Mouse (Mus musculus) mesoderm, embryonic 11.5 days (tissue): ENCODE results near the gene Ccdc110.

Experiments used
- DNase-seq: peaks from one replicate; pipeline ENCODE4 v3.0.0-alpha.2; 2012; ENCODE audit warnings: low read depth, low spot score

Gene Ccdc110

DNA sequence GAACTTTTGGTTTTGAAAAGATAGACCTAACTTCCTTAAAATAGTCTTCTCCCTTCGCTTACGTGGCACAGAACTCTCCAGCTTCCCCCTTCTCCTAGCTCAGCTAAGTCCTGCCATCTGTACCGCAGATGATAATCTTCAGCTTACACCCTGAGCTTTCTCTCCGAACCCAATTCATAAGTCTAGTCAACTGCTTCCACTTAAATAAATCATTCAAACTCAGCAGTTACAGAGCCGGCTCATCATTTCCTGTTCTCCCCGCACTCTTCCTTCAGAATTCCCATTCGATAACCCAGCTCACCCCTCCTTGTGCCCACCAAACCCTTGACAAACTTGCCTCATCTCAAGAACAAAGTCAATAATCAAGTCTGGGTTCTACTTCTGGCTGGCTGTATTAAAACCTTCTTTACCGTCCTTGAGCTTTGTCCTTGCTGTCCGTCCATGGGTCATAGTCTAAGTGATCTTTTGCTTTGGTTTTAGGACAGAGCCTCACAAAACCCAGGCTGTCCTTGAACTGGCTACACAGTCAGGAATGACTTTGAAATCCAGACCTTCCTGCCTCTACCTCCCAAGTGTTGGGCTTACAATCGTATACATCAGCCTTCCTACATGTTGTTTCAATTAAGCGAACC is 41.5 kb downstream of the Ccdc110 start:
- DNase-seq: no peak

DNA sequence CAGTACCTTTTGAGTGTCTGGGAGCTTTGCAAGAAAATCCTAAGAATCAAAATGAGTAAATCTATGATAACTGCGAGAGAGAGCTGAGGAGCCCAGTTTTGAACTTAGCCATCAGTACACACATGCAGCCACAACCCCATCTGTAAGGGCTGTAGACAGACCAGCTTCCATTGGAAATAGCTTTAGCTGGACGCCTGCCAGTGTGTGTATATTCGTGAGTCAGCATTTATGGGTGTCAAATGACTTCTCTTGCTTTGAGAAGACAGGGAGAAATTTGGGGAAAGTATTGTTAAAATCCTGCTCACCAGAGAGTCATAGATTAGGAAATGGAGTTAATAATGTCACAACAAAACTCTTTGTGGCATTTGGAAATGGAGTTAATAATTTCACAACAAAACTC is 52.2 kb downstream of the Ccdc110 start:
- DNase-seq: no peak

DNA sequence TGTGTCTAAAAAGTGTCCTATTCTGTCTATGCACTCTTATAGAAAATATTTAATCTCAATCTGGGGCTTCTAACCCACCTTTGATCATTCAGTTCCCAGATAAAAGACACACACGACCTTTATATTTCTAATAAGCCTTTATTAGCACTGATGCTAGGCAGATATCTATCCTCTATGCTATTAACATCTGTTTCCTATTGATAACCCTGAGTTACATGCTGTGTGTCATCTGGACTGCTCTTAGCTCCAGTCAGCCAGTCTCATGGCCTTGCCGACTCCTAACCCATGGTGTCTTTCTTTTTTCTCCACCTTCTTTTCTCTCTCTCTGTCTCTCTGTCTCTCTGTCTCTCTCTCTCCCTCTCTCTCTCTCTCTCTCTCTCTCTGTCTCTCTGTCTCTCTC is 53.8 kb downstream of the Ccdc110 start:
- no peak for DNase-seq

DNA sequence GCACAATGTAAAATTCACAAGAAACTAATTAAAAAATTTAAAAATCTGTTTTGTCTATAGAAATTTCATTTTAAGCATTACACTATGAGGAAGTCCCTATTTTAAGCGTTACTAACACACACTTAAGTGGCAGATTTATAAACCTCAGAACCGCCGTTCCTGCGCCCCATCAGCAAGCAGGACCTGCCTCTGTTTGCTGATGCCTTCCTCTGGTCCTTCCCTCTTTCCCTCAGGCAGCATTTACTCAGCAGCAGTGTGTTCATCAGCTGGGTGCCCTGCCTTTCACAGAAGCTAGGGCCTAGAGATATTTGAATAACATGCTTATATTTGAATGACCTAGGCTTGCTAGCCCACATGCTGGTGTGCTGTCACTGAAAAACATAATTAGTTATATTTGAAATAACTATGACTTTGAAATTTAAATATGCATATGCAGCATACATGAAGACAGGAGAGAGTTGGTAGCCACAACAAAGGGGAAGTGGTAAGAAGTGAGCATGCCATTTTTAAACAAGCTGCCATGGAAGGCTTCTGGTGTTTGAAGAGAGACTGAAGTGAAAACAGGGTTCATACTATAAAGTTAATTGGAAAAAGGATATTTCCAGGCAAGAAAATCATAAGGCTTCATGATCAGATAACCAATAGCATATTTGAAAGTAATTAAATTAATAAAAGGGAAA is 56.4 kb downstream of the Ccdc110 start:
- no peak for DNase-seq
